Mouse (Mus musculus): Measurements from ENCODE around the gene Usp35.

- TF ChIP-seq CTCF (IDR thresholded peaks at IDR 0.05; ENCODE audit: low read depth), result no peak
- TF ChIP-seq EP300 (IDR thresholded peaks at IDR 0.05; ENCODE audit: low read depth), result no peak
Observed at GRCm38 (mm10) chr7:97336678-97337077, 4.9 kb upstream of the Usp35 start.

All from heart, postnatal 0 days (tissue).